23 mouse cellular contexts compared by ENCODE assay signal in genomic region chr13:69758979-69759378, GRCm38 (mm10). TPM values are rescaled to one million over a fixed set of nuclear protein-coding genes. Genes with fewer than 3 reads are reported as not detected.
DNase-seq lines count a peak whose midpoint lies in the region; ATAC-seq and TF ChIP-seq lines count a peak whose summit lies in the region.
"Had no signal": no experiment of that assay in that cellular context is flagged by ENCODE, and none has a peak within 500 bp of the region (broad histone marks: within the 10 kb centered on the region; RNA-seq: fewer than 3 reads in every experiment).

No protein-coding gene starts in this region.

- H3K9me3 ChIP-seq in forebrain, postnatal 0 days (ENCODE audit: low read length): no peaks in the 10 kb centered on the region
- H3K9me3 ChIP-seq: embryonic facial prominence, embryonic 12.5 days; hindbrain, embryonic 12.5 days; midbrain, embryonic 15.5 days had no signal

- ATAC-seq in forebrain, postnatal 0 days: peak; percentile 95
- ATAC-seq: inflammation-experienced regulatory T-cells, adult 6 months; midbrain, embryonic 15.5 days had no signal

- TF ChIP-seq CTCF in forebrain, postnatal 0 days (IDR thresholded peaks at IDR 0.05; ENCODE audit: low read depth): no peak

- H3K4me1 ChIP-seq in forebrain, postnatal 0 days (ENCODE audit: insufficient read depth): 0 out of 2 replicates have a peak, but pooled peaks cover 4% of the 10 kb centered on the region
- H3K4me1 ChIP-seq: embryonic facial prominence, embryonic 12.5 days; hindbrain, embryonic 12.5 days; midbrain, embryonic 15.5 days had no signal

- no peaks in the 10 kb centered on the region for H3K36me3 ChIP-seq in forebrain, postnatal 0 days (ENCODE audit: insufficient read depth)
- H3K36me3 ChIP-seq: embryonic facial prominence, embryonic 12.5 days; hindbrain, embryonic 12.5 days; midbrain, embryonic 15.5 days had no signal

- intact Hi-C loops in left cerebral cortex, postnatal 14 days (cut with DNase I): no loop called here

- DNase-seq in left cerebral cortex, postnatal 14 days (ENCODE audit: low spot score in 2 of 2): peak; percentile 56 to 92
- DNase-seq in left cerebral cortex, adult 11 months (ENCODE audit: low spot score): no peak
- peak; percentile 39 for DNase-seq in right cerebral cortex, adult 18-20 months
- no peak for DNase-seq in right cerebral cortex, postnatal 4 days
- DNase-seq in forebrain, postnatal 0 days: peak; percentile 77
- no peak for DNase-seq in heart, adult 11 months
- DNase-seq in cerebellum, adult 9-10 months: no peak
- DNase-seq: adrenal gland, adult 2 months; cerebellum, adult 9-11 months; gastrocnemius, adult 2 months; heart, postnatal 10 days; kidney, adult 8-10 months; kidney, postnatal 36 days; lung, postnatal 10 days had no signal

- H3K9ac ChIP-seq in forebrain, postnatal 0 days: no peak overlapping the region
- H3K9ac ChIP-seq: embryonic facial prominence, embryonic 12.5 days; hindbrain, embryonic 12.5 days; midbrain, embryonic 15.5 days had no signal

- H3K27ac ChIP-seq in forebrain, postnatal 0 days (ENCODE audit: low read depth, low read length): peak overlapping the region; percentile 62
- H3K27ac ChIP-seq: embryonic facial prominence, embryonic 12.5 days; gastrocnemius, adult 2 months; hindbrain, embryonic 12.5 days; midbrain, embryonic 15.5 days; stomach, postnatal 0 days had no signal

- no peak overlapping the region for H3K4me2 ChIP-seq in forebrain, postnatal 0 days (ENCODE audit: low read depth)
- H3K4me2 ChIP-seq: embryonic facial prominence, embryonic 12.5 days; heart, embryonic 11.5 days; hindbrain, embryonic 12.5 days; liver, embryonic 11.5 days; midbrain, embryonic 15.5 days had no signal

- 37% methylated on average over 6 of the region's 6 CpGs for WGBS in forebrain, postnatal 0 days

- H3K4me3 ChIP-seq in forebrain, postnatal 0 days (ENCODE audit: low read depth, low read length): no peak overlapping the region
- H3K4me3 ChIP-seq: embryonic facial prominence, embryonic 12.5 days; gastrocnemius, adult 2 months; hindbrain, embryonic 12.5 days; midbrain, embryonic 15.5 days; myocyte had no signal

- H3K27me3 ChIP-seq in forebrain, postnatal 0 days (ENCODE audit: insufficient read depth, low read length): no peaks in the 10 kb centered on the region
- H3K27me3 ChIP-seq: embryonic facial prominence, embryonic 12.5 days; hindbrain, embryonic 12.5 days; midbrain, embryonic 15.5 days had no signal

RNA-seq across cellular contexts. Expression of gene Ube2ql1, which starts 19.3 kb away (rescaled TPM):
- total RNA-seq in left cerebral cortex, postnatal 14 days (2021): 100 to 1,000 TPM; 184 to 206 TPM
- 120 and 129 TPM in 2 replicates for total RNA-seq in forebrain, postnatal 0 days (2014; rRNA removed)
- polyA plus RNA-seq in forebrain, postnatal 0 days (2015; fragmentation: Nextera tagmentation; extraction: Ambion mirVana): 22.2 and 25.6 TPM in 2 replicates
- total RNA-seq: megakaryocyte, adult 5-6 weeks had no signal
- polyA plus RNA-seq: inflammation-experienced regulatory T-cells, adult 6 months had no signal

RNA-seq across cellular contexts. Expression of gene Med10, which starts 43.2 kb away (rescaled TPM):
- total RNA-seq in left cerebral cortex, postnatal 14 days (2021): 10 to 100 TPM; 58.3 to 62.7 TPM
- total RNA-seq in forebrain, postnatal 0 days (2014; rRNA removed): 58.5 and 77.2 TPM in 2 replicates
- polyA plus RNA-seq in forebrain, postnatal 0 days (2015; fragmentation: Nextera tagmentation; extraction: Ambion mirVana): 174 and 194 TPM in 2 replicates

Comparison
In these comparisons a context has a peak if more than half of its experiments do, and no peak if none do; other contexts are left out.
1. DNase-seq: peak in left cerebral cortex, postnatal 14 days (2 of 2), right cerebral cortex, adult 18-20 months (single experiment) and forebrain, postnatal 0 days (single experiment); none in left cerebral cortex, adult 11 months (single experiment), right cerebral cortex, postnatal 4 days (single experiment), heart, adult 11 months (single experiment) and cerebellum, adult 9-10 months (single experiment).